Mouse (Mus musculus) forebrain, embryonic 12.5 days (tissue): Measurements from ENCODE around the gene Ddx6. TPM values are rescaled to one million over a fixed set of nuclear protein-coding genes. Genes with fewer than 3 reads are reported as not detected.
A peak's percentile ranks its signal among the peaks of the same experiment; 100 is the strongest.

Source experiments
- ATAC-seq: fragments of 200-750 bp; cut with Nextera tagmentation; 2 replicates; pipeline ENCODE4 v1.8.0; 2017; ENCODE audit warnings: moderate TSS enrichment; ENCODE audit not compliant: low FRiP score
- H3K27ac ChIP-seq: fragments of 300-500 bp; sonication (generic); 2 replicates; pipeline ENCODE4 v1.5.1; 2016; ENCODE audit warnings: mild to moderate bottlenecking
- H3K27me3 ChIP-seq: fragments of 300-500 bp; sonication (generic); 2 replicates; pipeline ENCODE4 v1.6.1; 2016; ENCODE audit warnings: mild to moderate bottlenecking
- H3K36me3 ChIP-seq: fragments of 300-500 bp; sonication (generic); replicated peaks from 2 replicates; pipeline ENCODE4 v1.6.1; 2016; ENCODE audit warnings: mild to moderate bottlenecking
- H3K4me1 ChIP-seq: fragments of 300-500 bp; sonication (generic); 2 replicates; pipeline ENCODE4 v1.6.1; 2016
- H3K4me2 ChIP-seq: fragments of 300-500 bp; sonication (generic); 2 replicates; pipeline ENCODE4 v1.6.1; 2016; ENCODE audit warnings: mild to moderate bottlenecking, moderate library complexity
- H3K4me3 ChIP-seq: fragments of 300-500 bp; sonication (generic); replicated peaks from 2 replicates; pipeline ENCODE4 v1.5.1; 2016; ENCODE audit warnings: mild to moderate bottlenecking
- H3K9ac ChIP-seq: fragments of 300-500 bp; sonication (generic); 2 replicates; pipeline ENCODE4 v1.6.1; 2016; ENCODE audit warnings: mild to moderate bottlenecking
- H3K9me3 ChIP-seq: fragments of 300-500 bp; sonication (generic); 2 replicates; pipeline ENCODE4 v1.6.1; 2016
- WGBS: fragments of 180-500 bp; shearing (Covaris S2); methylation state at CpG from one replicate; pipeline ENCODE4 v1.1.7; 2016; 5-methylcytosine and 5-hydroxymethylcytosine counted together
- polyA plus RNA-seq: library from polyadenylated mRNA; unstranded; fragments of >200 nt; fragmentation: Nextera tagmentation; extraction: Ambion mirVana; gene quantifications from 2 replicates; pipeline ENCODE4 v1.2.1, GENCODE M21; 2016

Gene Ddx6
- polyA plus RNA-seq, 1 experiment from 2014 or later, result 24.4 TPM

DNA sequence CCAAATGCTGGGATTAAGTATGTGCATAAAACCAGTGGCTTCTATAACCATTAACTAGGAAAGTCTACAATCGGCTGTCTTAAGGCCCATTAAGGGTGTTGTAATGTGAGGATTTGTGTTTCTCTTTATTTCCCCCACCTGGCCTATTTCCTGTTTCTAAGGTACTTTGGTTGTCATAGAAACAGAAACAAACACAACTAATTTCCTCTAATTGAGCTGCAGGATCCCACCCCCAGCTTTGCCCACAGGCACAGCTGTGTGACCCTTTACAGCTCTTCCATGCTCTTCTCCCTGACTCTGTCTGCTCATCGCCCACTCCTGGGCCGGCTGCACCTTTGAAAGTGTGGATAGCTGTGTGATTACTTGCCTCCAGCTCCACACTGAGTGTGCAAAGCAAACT is 23.3 kb upstream of the Ddx6 start:
- no peak overlapping the region for H3K4me2 ChIP-seq
- H3K27me3 ChIP-seq, result no peaks in the 10 kb centered on the region
- H3K36me3 ChIP-seq, result no peaks in the 10 kb centered on the region
- peaks cover 6% of the 10 kb centered on the region; the same call in 1 of the 2 replicates for H3K9me3 ChIP-seq
- H3K9ac ChIP-seq, result no peak overlapping the region
- ATAC-seq, result no peak
- no peak overlapping the region for H3K4me3 ChIP-seq
- H3K4me1 ChIP-seq, result no peaks in the 10 kb centered on the region
- 0 out of 2 replicates have a peak overlapping the region, but pooled peaks have one; percentile 9 for H3K27ac ChIP-seq
- 54% methylated on average over 3 of the region's 3 CpGs for WGBS

DNA sequence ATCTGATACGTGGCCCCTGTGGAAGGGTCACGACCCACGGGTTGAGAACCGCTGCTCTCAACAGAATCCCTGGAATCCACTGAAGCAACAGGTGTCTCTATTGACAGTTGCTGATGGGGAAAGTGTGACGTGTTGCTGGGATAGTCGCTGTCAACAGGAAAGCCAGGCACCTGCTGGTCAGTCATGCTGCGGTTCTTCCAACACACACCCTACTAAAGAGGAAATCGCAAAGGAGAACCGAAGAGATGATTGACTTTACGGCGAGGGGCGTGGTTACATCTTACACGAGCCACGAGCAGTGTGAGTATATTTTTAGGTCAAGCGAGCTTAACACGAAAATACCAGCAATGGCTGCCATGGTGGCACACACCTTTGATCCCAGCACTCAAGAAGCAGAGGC is 22.3 kb upstream of the Ddx6 start:
- no peaks in the 10 kb centered on the region for H3K4me1 ChIP-seq
- 94% methylated on average over 16 of the region's 16 CpGs for WGBS
- H3K4me2 ChIP-seq, result no peak overlapping the region
- H3K9me3 ChIP-seq, result peaks cover 6% of the 10 kb centered on the region; the same call in 1 of the 2 replicates
- H3K27me3 ChIP-seq, result no peaks in the 10 kb centered on the region
- H3K36me3 ChIP-seq, result no peaks in the 10 kb centered on the region
- no peak for ATAC-seq
- H3K9ac ChIP-seq, result no peak overlapping the region
- no peak overlapping the region for H3K27ac ChIP-seq
- H3K4me3 ChIP-seq, result no peak overlapping the region

DNA sequence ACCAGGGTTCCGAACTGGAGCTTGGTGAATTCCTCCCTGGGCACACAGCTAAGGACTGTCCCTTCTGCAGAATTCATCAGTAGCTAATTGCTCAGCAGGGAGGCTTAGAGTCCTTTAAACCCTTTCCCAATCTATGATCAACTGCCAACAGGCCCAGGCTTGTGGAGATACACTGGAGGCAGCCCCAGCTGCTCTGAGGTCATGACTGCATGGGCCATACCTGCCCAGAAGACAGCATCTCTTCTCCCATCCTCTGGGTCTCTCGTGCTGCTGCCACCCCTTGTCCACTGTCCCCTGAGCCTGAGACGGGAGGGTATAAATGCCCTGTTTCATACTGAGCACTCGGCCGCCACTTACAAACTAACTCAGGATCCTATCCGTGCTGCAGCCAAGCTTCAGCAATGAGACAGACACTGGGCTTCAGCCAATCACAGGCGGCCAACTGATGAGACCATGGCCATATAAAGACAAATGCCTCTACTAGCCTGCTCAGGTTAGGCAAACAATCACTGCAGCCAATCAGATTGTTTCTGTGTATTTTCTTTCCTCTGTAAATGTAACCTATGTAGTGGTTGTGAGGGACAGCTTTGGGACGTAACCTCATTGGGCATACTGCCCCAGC is 17.9 kb upstream of the Ddx6 start:
- ATAC-seq, result no peak
- no peak overlapping the region for H3K4me3 ChIP-seq
- peaks cover 6% of the 10 kb centered on the region; the same call in 1 of the 2 replicates for H3K9me3 ChIP-seq
- WGBS, result 74% methylated on average over 8 of the region's 8 CpGs
- H3K27ac ChIP-seq, result no peak overlapping the region
- H3K9ac ChIP-seq, result no peak overlapping the region
- no peaks in the 10 kb centered on the region for H3K27me3 ChIP-seq
- H3K4me2 ChIP-seq, result no peak overlapping the region
- H3K36me3 ChIP-seq, result no peaks in the 10 kb centered on the region
- no peaks in the 10 kb centered on the region for H3K4me1 ChIP-seq

DNA sequence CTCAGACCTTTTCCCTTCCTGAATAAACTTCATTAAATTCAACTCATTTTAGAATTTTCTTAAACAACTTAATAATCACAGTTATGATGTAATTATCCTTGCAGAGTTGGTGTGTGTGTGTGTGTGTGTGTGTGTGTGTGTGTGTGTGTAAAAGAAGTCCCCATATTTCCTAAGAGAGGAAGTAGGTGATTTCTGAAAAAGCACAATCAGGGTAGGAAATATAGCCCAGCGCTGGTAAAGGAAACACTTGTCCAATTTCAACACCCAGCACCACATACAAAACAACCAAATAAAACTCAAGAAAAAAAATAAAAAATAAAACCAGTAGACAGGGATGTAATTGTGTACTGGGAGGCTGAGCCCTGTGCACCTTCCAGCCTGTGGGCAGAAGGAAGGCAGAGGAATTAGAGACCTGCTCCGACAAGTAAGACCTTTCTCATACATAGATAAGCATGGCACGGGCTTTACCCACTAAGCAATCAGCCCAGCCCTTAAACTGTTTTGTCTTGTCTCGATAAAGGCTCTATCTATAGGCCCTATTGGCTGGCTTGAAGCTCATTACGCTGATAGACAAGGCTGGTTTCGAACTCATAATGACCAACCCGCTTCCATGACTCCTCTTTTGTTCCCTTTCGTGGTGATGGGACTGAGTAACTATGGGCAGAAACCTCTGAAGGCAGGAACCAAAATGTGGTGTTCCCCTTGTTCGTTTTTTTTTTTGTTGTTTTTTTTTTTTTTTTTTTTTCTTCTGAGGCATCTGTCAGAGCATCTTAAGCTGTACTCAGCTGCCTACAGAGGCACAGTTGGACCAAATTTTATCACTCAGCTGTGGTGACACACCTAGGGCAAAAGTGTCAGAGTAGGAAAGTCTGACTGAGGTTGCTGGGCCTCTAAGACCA is 17.2 kb upstream of the Ddx6 start:
- Histone ChIP-seq H3K4me3 (no peak overlapping the region), H3K27me3 (no peaks in the 10 kb centered on the region), H3K9me3 (peaks cover 6% of the 10 kb centered on the region; the same call in 1 of the 2 replicates), H3K27ac (no peak overlapping the region), H3K9ac (no peak overlapping the region), H3K4me1 (no peaks in the 10 kb centered on the region), H3K36me3 (no peaks in the 10 kb centered on the region), H3K4me2 (no peak overlapping the region)
- 84% methylated on average over 9 of the region's 9 CpGs for WGBS
- ATAC-seq, result no peak

DNA sequence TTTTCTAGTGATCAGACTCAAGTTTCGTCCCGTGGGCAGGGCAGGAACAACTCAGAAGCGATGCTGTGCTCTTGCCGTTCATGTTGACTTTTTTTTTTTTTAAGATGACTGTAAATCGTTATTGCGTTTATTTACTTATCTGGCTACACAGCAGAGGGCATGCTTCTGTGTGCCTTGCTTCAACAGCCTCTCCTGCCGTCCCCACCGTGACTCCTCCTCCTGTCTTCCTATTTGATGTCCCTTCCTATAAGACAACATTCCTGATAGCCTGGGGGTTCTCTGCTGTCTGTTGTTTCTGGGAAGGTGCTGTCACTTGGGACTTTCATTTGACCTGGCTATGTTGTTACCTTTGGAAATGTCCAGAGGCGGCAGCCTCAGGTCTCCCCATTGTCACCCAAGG is 16.1 kb upstream of the Ddx6 start:
- Histone ChIP-seq H3K9ac (no peak overlapping the region), H3K27me3 (no peaks in the 10 kb centered on the region), H3K4me1 (no peaks in the 10 kb centered on the region), H3K9me3 (peaks cover 6% of the 10 kb centered on the region; the same call in 1 of the 2 replicates), H3K27ac (no peak overlapping the region), H3K4me2 (no peak overlapping the region), H3K36me3 (no peaks in the 10 kb centered on the region), H3K4me3 (no peak overlapping the region)
- 76% methylated on average over 9 of the region's 9 CpGs for WGBS
- ATAC-seq, result no peak

- no peak overlapping the region for H3K9ac ChIP-seq
- no peaks in the 10 kb centered on the region for H3K27me3 ChIP-seq
- H3K4me3 ChIP-seq, result no peak overlapping the region
- ATAC-seq, result no peak
- no peaks in the 10 kb centered on the region for H3K4me1 ChIP-seq
- peaks cover 3% of the 10 kb centered on the region; the same call in 1 of the 2 replicates for H3K9me3 ChIP-seq
- H3K36me3 ChIP-seq, result no peaks in the 10 kb centered on the region
- no peak overlapping the region for H3K27ac ChIP-seq
- H3K4me2 ChIP-seq, result no peak overlapping the region
Observed at GRCm38 (mm10) chr9:44589095-44589494, 15.6 kb upstream of the Ddx6 start.

GRCm38 (mm10) chr9:44590969-44591368 is 13.7 kb upstream of the Ddx6 start:
- H3K27me3 ChIP-seq, result no peaks in the 10 kb centered on the region
- no peak for ATAC-seq

DNA sequence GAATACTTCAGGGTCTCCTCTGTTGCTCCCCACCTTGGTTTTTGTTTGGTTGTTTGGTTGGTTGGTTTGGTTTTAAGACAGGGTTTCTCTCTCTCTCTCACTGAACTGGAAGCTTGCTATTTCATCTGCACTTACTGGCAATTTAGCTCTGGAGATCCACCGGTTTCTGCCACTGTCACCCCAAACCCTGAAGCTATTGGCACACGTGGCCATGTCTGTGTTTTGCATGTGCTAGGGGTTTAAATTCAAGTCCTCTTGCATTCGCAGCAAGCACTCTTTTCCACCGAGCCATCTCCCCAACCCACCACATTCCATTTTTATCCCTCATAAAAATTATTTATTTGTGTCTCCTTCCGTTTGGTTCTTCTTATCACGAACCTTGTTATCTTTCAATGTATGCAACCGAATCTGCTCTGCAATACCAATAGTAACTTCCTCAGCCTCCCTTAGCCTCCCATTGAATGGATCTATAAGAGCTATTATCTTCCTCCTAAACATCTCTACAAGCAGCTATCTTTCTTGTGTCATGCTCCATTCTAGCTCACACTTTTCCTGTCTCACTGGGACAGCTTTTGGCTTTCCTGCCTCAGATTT is 13.0 kb upstream of the Ddx6 start:
- H3K27me3 ChIP-seq, result no peaks in the 10 kb centered on the region
- WGBS, result 87% methylated on average over 7 of the region's 7 CpGs
- no peaks in the 10 kb centered on the region for H3K4me1 ChIP-seq
- no peak overlapping the region for H3K4me2 ChIP-seq
- no peaks in the 10 kb centered on the region for H3K36me3 ChIP-seq
- H3K4me3 ChIP-seq, result no peak overlapping the region
- no peak for ATAC-seq
- no peaks in the 10 kb centered on the region for H3K9me3 ChIP-seq
- H3K9ac ChIP-seq, result no peak overlapping the region
- no peak overlapping the region for H3K27ac ChIP-seq

More at GRCm38 (mm10) chr9:44590969-44591368, 13.7 kb upstream of the Ddx6 start:
- H3K4me3 ChIP-seq, result no peak overlapping the region
- no peaks in the 10 kb centered on the region for H3K4me1 ChIP-seq
- H3K27ac ChIP-seq, result no peak overlapping the region
- H3K9ac ChIP-seq, result no peak overlapping the region
- H3K36me3 ChIP-seq, result no peaks in the 10 kb centered on the region
- no peak overlapping the region for H3K4me2 ChIP-seq
- 8% methylated on average over 2 of the region's 2 CpGs for WGBS
- H3K9me3 ChIP-seq, result no peaks in the 10 kb centered on the region

DNA sequence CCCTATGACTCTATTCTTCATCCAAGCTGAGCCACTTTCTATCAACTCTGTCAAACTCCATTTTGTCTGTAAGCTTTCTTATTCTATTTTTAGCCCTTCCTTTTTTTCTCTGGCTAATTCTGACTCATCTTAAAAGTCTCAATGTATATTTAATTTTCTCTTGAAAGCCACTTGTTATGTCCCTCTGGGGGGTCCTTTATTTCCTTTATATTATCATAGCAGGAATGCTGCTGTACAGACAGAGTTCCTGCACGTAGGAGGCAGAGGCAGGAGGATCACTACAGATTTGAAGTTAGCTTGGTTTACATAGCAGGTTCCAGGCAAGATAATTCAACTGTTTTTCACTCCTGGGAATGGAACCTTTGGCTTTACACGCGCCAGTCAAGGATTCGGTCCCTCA is 11.5 kb upstream of the Ddx6 start:
- H3K9me3 ChIP-seq, result no peaks in the 10 kb centered on the region
- H3K4me3 ChIP-seq, result no peak overlapping the region
- ATAC-seq, result no peak
- peaks cover 1% of the 10 kb centered on the region for H3K4me1 ChIP-seq
- no peak overlapping the region for H3K27ac ChIP-seq
- H3K9ac ChIP-seq, result no peak overlapping the region
- H3K4me2 ChIP-seq, result no peak overlapping the region
- WGBS, result 83% methylated on average over 4 of the region's 4 CpGs
- no peaks in the 10 kb centered on the region for H3K27me3 ChIP-seq
- no peaks in the 10 kb centered on the region for H3K36me3 ChIP-seq

GRCm38 (mm10) chr9:44593886-44594285 is 10.8 kb upstream of the Ddx6 start:
- WGBS, result 87% methylated on average over 4 of the region's 4 CpGs
- H3K4me3 ChIP-seq, result no peak overlapping the region

GRCm38 (mm10) chr9:44594901-44595536 is 9.7 kb upstream of the Ddx6 start:
- WGBS, result 82% methylated on average over 9 of the region's 9 CpGs
- no peak overlapping the region for H3K4me2 ChIP-seq
- ATAC-seq, result no peak
- no peak overlapping the region for H3K4me3 ChIP-seq
- no peaks in the 10 kb centered on the region for H3K36me3 ChIP-seq
- no peaks in the 10 kb centered on the region for H3K27me3 ChIP-seq
- no peaks in the 10 kb centered on the region for H3K9me3 ChIP-seq
- no peak overlapping the region for H3K27ac ChIP-seq
- H3K9ac ChIP-seq, result no peak overlapping the region
- peaks cover 17% of the 10 kb centered on the region for H3K4me1 ChIP-seq

More at GRCm38 (mm10) chr9:44593886-44594285, 10.8 kb upstream of the Ddx6 start:
- no peak overlapping the region for H3K4me2 ChIP-seq
- no peak overlapping the region for H3K27ac ChIP-seq
- H3K27me3 ChIP-seq, result no peaks in the 10 kb centered on the region
- H3K9ac ChIP-seq, result no peak overlapping the region
- H3K36me3 ChIP-seq, result no peaks in the 10 kb centered on the region
- peaks cover 8% of the 10 kb centered on the region for H3K4me1 ChIP-seq
- ATAC-seq, result no peak
- no peaks in the 10 kb centered on the region for H3K9me3 ChIP-seq

DNA sequence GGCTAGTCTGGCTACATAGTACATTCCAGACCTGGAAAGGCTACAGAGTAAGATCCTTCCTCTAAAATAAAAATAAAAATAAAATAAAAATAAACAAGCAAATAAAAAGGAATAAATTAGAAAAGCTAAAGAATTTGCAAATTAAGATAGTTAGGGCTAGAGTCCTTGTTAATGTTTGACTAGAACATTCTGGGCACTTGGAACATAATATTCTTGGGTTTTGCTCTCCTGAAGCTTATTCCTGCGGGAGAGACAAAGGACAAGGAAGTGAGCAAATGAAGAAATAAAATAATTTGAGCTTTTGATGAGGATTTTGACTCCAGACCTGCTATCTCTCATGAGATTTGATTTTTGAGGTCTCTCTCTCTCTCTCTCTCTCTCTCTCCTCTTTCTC is 9.2 kb upstream of the Ddx6 start:
- Histone ChIP-seq H3K4me2 (no peak overlapping the region), H3K4me1 (peaks cover 19% of the 10 kb centered on the region), H3K4me3 (no peak overlapping the region), H3K27me3 (no peaks in the 10 kb centered on the region), H3K9me3 (no peaks in the 10 kb centered on the region), H3K36me3 (no peaks in the 10 kb centered on the region), H3K9ac (no peak overlapping the region), H3K27ac (no peak overlapping the region)
- 76% methylated on average over 1 of the region's 1 CpGs for WGBS
- no peak for ATAC-seq
